ENCODE assay signal across 28 mouse cellular contexts in the genomic region with DNA sequence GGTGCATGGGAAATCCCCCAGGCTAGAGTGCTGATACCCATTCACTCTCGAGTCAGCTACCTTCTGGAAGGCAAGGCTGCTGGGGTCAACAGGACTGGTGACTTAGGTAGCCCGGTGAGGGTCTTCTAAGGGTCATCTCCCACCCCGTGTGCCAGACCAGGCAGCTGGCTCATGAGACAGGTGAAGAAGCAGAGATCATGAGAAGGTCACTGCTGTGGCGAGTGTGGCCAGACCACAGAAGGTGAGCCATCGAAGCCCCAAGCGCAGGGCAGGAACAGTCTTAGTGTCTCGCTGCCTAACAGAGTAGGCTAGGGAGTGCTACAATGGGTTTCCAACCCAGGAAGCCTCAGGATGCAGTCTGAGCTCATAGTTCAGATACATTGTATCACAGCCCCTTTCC. TPM values are rescaled to one million over a fixed set of nuclear protein-coding genes. Genes with fewer than 3 reads are reported as not detected.
"Had no signal": no experiment of that assay in that cellular context is flagged by ENCODE, and none has a peak within 500 bp of the region (broad histone marks: within the 10 kb centered on the region; RNA-seq: fewer than 3 reads in every experiment).

No protein-coding gene starts in this region.

- H3K4me2 ChIP-seq: limb, embryonic 12.5 days; limb, embryonic 13.5 days; limb, embryonic 15.5 days; liver, embryonic 11.5 days; liver, embryonic 12.5 days; liver, embryonic 13.5 days; liver, embryonic 15.5 days; lung, embryonic 14.5 days; lung, embryonic 15.5 days; midbrain, embryonic 11.5 days; midbrain, embryonic 12.5 days; midbrain, embryonic 13.5 days; midbrain, embryonic 15.5 days had no signal

- DNase-seq: left cerebral cortex, postnatal 4 days; liver; liver, embryonic 13.5 days; liver, postnatal 0 days; lung, adult 18-20 months; lung, embryonic 14.5 days; lung, postnatal 10 days; lung, postnatal 14 days; lung, postnatal 36 days; lung, postnatal 4 days; midbrain, embryonic 14.5 days had no signal

- H3K4me3 ChIP-seq: left cerebral cortex, adult 2 months; limb, embryonic 10.5 days; limb, embryonic 12.5 days; limb, embryonic 13.5 days; limb, embryonic 15.5 days; liver, embryonic 12.5 days; liver, embryonic 13.5 days; liver, embryonic 15.5 days; lung, embryonic 15.5 days; megakaryocyte, embryonic 14.5 days; midbrain, embryonic 10.5 days; midbrain, embryonic 12.5 days; midbrain, embryonic 13.5 days; midbrain, embryonic 15.5 days had no signal

- H3K27me3 ChIP-seq: limb, embryonic 13.5 days; limb, embryonic 15.5 days; lung, embryonic 15.5 days; midbrain, embryonic 15.5 days had no signal

- H3K36me3 ChIP-seq: liver, embryonic 15.5 days; midbrain, embryonic 10.5 days; midbrain, embryonic 12.5 days; midbrain, embryonic 13.5 days; midbrain, embryonic 15.5 days had no signal

RNA-seq across cellular contexts. Expression of a gene that starts 46.2 kb away (rescaled TPM):
- polyA plus RNA-seq: liver, adult 2 months; macrophage had no signal
